Mouse (Mus musculus) spleen, postnatal 10 days (tissue): ENCODE results near the gene Gdf15.

Experiments
- DNase-seq, 2 experiments: peaks; one replicate each; pipeline ENCODE4 v3.0.0; 2021 to 2022; ENCODE audit warnings: low spot score in 2 of 2

Gdf15 gene

GRCm38 (mm10) chr8:70606780-70607602 is 25.3 kb downstream of the Gdf15 start:
- DNase-seq: peak in 1 of 2 experiments; percentile 27

GRCm38 (mm10) chr8:70605871-70606779 is 26.1 kb downstream of the Gdf15 start:
- DNase-seq: no peak

GRCm38 (mm10) chr8:70604558-70604957 is 27.7 kb downstream of the Gdf15 start:
- DNase-seq: no peak

GRCm38 (mm10) chr8:70602139-70602811 is 30.0 kb downstream of the Gdf15 start:
- no peak for DNase-seq

- peak; percentile 55 to 88 for DNase-seq
Observed at GRCm38 (mm10) chr8:70601271-70601649, 31.0 kb downstream of the Gdf15 start.

- peak in 1 of 2 experiments; percentile 46 for DNase-seq
Observed at GRCm38 (mm10) chr8:70600473-70601270, 31.6 kb downstream of the Gdf15 start.

- no peak for DNase-seq
Observed at GRCm38 (mm10) chr8:70599507-70600290, 32.6 kb downstream of the Gdf15 start.

GRCm38 (mm10) chr8:70598722-70599121 is 33.5 kb downstream of the Gdf15 start:
- DNase-seq: peak in 1 of 2 experiments; percentile 20

GRCm38 (mm10) chr8:70598283-70598682 is 34.0 kb downstream of the Gdf15 start:
- peak in 1 of 2 experiments; percentile 61 for DNase-seq

- DNase-seq: no peak
Observed at GRCm38 (mm10) chr8:70597417-70598272, 34.6 kb downstream of the Gdf15 start.

GRCm38 (mm10) chr8:70596775-70597416 is 35.4 kb downstream of the Gdf15 start:
- DNase-seq: peak in 1 of 2 experiments; percentile 77

GRCm38 (mm10) chr8:70596216-70596615 is 36.0 kb downstream of the Gdf15 start:
- no peak for DNase-seq

- DNase-seq: no peak
Observed at GRCm38 (mm10) chr8:70595811-70596210, 36.4 kb downstream of the Gdf15 start.

GRCm38 (mm10) chr8:70594621-70595564 is 37.4 kb downstream of the Gdf15 start:
- peak in 1 of 2 experiments; percentile 57 for DNase-seq

GRCm38 (mm10) chr8:70593961-70594609 is 38.2 kb downstream of the Gdf15 start, which contains the start of gene Isyna1:
Isyna1 (plus strand) TSS chr8:70594373.
- peak; percentile 70 to 90 for DNase-seq

- DNase-seq: no peak
Observed at GRCm38 (mm10) chr8:70593173-70593572, 39.1 kb downstream of the Gdf15 start.

GRCm38 (mm10) chr8:70591569-70591968 is 40.7 kb downstream of the Gdf15 start:
- DNase-seq: no peak
